Mouse (Mus musculus): ENCODE measurements at regions not wholly inside any gene's neighbourhood (a gene's known extent, or its start where the extent isn't known, plus 50 kb on each side); places are given as distances from the start of the nearest gene placed in this dataset.

DNA sequence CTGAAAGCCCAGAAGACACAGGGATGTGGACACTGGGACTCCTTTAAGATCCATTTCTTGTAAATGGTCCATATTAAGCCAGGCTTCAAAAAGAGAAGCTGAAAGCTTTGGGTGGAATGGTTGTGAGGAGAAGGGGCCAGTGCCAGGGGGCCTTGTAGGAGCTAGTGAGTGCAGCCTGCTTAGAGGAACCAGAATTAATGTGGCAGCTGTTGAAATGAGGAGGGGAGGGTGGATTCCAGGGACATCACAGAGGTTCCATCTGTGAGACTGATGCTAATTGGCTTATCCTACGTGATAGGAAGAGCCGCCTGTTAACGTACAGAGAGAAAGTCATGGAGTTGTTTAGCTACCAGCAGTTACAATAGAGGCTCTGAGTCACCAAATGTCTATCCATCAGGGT is 407.6 kb downstream of the Nedd1 start:
- TF ChIP-seq EP300 (IDR thresholded peaks at IDR 0.05; ENCODE audit: low read depth in 1 of 2, low read length in 2 of 2) (no peak), MEF2A (IDR thresholded peaks at IDR 0.05; ENCODE audit: extremely low read depth, insufficient replicate concordance, low read depth, low read length, poor library complexity, severe bottlenecking) (no peak), CTCF (IDR thresholded peaks at IDR 0.05 in 2 of 3, conservative IDR thresholded peaks at IDR 0.05 in 1 of 3; ENCODE audit: control insufficient read depth in 1 of 3, insufficient read depth in 1 of 3, low read depth in 2 of 3, low read length in 3 of 3, poor library complexity in 1 of 3, severe bottlenecking in 1 of 3) (no peak), POLR2AphosphoS2 (IDR thresholded peaks at IDR 0.05; ENCODE audit: low read length) (no peak), TAL1 (IDR thresholded peaks at IDR 0.05; ENCODE audit: low read length) (no peak), ETS1 (IDR thresholded peaks at IDR 0.05; ENCODE audit: low read depth, low read length) (no peak), MAFK (IDR thresholded peaks at IDR 0.05; ENCODE audit: borderline replicate concordance, low read depth, low read length) (no peak), JUND (IDR thresholded peaks at IDR 0.05; ENCODE audit: low read depth, low read length) (no peak)

Data from MEL (cell line).